Mouse (Mus musculus) thymus, postnatal 4 days (tissue): ENCODE data around the gene Eps15l1.

Experiments
- DNase-seq: peaks from one replicate; pipeline ENCODE4 v3.0.0; 2021

The Eps15l1 gene

DNA sequence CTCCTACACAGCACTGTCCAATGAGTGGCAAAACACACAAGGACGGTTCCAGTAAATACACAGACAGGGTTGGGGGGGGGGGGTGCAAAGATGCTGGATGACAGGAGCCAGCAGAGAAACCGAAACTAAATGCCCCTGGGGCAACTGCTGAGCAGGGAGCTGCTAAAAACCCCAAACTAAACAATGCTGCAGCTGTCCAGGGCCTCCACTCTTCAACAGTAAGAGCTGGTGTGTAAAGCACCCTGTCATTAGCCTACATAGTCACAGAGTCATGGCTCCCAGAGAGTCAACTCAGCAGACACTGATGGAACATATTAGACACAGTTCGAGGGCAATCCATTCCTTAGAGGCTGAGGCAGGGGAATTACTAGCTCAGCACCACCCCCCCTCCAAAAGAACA, 11.8 kb downstream of the Eps15l1 start:
- DNase-seq: no peak

DNA sequence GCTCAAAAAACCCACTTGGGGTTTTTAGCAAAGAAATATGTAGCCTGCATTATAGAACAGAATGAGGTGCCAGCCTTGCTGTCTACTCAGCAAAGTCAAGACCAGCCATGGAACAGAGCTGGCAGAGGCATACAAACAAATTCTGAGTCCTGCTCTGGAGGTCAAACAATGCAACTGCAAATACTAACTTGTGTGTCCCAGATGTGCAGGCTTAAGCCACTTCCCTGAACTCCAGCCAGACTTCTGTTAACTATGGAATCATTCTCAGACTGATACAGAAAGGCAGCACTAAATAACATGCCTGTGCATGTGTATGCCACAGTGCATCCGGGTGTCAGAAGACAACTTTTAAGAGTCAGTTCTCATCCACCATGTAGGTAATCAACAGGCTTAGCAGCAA, 13.4 kb downstream of the Eps15l1 start:
- no peak for DNase-seq

DNA sequence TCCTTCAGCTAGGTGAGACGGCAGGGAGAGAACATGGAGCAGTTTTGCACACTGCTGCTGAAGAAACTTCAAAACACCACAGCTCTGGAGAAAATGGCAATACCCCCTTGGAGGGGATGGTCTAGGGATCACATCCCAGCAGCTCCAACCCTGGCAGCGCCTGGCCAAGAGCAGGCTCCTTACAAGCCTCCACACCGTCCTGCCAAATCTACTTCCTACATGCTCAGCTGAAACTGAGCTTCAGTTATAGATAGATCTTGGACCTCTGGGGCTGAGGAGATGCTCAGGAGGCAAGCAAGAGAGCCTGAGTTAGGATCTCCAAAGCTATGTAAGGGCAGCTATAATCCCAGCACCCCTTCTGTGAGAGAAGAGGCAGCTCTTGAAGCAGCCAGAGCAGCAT, 18.3 kb downstream of the Eps15l1 start:
- DNase-seq: no peak

DNA sequence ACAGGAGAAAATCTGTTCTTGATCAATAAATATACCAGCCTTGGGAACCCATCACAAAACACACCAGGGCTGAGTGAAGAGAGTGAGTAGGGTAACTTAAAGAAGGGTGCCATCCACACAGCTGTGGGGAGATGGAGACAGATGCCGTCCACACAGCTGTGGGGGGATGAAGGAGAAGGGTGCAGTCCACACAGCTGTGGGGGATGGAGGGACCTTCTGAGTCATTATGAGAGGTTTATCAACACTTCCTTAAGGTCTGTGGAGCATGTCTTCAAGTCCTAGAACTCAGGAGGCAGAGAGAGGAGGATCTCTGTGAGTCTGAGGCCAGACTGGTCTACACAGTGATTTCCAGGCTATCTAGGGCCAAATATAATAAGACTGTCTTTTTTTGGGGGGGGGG, 19.9 kb downstream of the Eps15l1 start:
- no peak for DNase-seq

DNA sequence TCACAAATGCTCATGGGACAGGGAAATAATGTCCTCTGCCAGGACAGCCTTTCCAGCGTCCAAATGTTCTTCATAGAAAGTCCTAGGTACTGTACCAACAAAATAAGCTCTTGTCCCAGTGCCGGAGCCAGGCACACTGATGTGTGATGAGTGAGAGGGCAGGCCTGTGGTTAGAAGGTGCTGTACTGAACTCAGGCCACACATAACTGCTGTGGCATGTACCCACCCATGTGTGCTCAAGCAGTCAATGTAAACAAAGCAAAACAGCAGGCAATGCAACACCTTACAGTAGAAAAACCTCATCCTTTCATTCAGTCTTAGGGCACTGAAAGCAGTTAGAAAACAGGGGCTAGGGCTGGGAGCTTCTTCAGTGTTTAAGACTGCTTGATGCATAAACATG, 35.5 kb downstream of the Eps15l1 start:
- DNase-seq: no peak

DNA sequence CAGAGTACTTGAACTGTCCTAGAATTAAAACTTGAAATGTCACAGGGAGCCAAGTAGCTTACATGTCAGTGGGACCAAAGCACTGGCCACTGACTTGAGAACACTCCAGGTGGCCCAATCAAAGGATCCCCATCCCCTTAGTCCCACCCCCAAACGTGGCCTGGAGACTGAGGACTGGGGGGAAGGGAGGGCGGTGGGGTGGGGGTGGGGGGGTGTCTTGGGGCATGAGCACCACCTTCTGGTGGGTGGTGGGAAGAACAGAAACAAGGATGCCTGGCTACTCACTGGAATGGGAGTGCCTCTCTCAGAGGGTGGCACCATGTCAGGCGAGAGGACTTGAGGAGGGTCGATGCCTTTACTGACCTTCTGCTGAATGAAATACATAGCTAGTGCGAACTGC, 38.9 kb downstream of the Eps15l1 start:
- DNase-seq: peak; percentile 49

DNA sequence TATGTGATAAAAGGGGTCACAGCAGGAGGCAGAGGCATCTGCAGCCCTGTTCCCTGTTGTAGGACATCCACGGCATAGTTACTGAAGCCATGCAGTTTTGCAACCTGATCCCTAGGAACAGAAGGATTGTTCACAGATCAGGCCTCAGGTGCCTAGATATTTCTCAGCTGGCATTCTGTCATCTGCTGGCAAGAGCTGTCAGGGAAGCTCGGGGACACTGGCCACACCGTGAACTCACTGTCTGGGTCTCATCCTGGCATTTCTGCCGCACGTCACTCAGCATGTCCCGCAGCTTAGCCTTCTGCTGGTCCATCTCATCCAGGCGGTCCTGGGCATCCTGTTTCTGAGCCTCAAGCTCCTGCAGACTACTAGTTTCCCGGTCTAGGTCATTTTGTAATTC, 40.6 kb downstream of the Eps15l1 start:
- no peak for DNase-seq

DNA sequence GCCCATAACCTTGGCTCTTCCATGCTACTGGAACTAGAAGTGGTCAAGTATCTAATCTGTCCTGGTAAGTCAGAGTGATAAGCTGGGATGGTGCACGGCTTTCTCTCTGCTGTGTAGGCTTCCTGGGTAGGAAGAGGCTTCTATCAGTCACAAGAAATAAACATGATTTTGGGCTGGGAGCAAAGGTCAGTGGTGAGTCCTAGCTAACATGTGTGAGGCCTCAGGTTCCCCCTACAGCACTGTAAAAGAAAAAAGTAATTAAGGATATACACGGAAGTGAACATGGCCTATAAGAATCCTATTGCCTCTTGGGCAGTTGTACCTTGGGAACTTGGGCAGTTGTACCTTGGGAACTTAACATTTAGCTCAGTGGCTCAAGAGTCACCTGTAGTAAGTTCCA, 44.4 kb downstream of the Eps15l1 start:
- no peak for DNase-seq

DNA sequence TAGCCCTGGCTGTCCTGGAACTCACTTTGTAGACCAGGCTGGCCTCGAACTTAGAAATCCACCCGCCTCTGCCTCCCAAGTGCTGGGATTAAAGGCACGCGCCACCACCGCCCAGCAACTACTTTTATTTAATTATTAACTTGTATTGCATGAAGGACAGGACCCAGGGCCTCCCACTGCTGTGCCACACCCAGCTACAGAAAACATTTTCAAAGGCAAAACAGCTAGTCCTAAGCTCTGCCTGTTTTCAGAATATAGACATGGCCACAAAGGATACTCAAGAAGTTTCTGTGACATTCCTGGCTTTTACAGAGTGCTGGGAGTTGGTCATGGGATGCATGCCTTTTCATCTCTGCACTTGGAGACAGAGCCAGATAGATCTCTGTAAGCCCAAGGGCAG, 45.0 kb downstream of the Eps15l1 start:
- no peak for DNase-seq

DNA sequence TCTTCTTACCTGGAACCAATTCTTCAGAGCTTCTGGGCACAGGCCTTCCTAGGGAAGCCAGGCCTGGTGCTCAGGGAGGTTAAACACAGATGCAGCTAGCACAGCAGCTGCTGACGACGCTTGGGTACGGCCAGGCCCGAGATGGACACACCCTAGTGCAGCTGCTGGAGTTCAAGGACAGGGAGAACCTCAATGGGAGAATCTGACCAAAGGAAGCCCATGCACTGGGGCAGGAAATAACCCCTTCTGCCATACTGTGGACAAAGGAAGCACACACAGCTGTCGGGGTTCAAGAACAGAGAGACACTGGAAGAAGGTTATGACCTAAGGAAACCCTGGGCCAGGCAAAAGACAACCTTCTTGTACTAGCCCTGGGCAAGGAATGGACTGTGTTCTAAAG, 46.1 kb downstream of the Eps15l1 start:
- no peak for DNase-seq

DNA sequence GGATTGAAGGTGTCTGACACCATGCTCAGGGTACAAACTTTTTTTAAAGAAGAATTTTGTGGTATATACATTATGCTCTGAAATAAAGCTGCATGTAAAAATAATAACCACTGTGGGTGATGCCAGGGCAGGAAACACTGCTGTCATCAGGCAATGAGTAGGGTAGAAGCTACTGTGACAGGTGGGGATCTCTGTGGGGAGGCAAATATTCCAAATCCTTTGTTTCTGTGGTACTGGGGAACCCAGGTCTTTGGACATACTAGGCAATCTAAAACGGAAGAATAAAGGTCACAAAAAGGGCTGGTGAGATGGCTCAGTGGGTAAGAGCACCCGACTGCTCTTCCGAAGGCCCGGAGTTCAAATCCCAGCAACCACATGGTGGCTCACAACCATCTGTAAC, 48.9 kb downstream of the Eps15l1 start:
- DNase-seq: no peak

DNA sequence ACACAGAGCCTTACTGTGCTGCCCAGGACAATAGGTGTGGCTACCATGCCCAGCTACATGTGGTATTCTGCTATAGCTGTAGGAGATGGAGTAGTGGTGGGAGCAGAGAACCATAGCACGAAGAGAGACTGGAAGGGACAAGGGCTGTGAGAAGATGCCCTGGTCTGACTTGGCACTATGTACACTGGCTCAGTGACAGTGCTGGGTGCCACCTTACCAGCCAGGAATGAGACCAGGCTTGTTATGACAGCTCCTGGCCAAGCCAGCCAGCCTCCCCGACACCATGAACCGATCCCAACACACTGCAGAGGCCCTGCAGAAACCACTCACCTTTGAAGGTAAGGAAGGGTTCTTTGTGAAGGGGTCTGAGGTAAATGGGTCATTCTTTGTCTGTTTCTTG, 49.9 kb downstream of the Eps15l1 start:
- no peak for DNase-seq

DNA sequence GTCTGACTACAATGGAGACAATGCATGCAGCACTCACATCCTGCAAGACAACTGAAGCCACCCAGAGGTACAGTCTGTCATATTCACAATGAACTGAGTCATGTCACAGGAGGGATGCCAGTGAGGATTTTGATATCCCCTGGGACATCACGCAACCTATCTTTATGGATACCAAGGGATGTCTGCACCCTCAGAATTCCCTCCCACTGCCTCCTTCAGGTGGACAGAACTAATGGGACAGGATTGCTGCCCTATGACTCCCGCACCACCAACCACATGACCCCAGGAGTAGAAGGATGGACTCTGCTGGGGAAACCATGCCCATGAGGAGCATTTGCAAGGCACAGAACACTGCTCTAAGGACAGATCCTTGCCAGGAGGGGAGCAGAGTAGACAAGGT, 54.8 kb downstream of the Eps15l1 start:
- no peak for DNase-seq

DNA sequence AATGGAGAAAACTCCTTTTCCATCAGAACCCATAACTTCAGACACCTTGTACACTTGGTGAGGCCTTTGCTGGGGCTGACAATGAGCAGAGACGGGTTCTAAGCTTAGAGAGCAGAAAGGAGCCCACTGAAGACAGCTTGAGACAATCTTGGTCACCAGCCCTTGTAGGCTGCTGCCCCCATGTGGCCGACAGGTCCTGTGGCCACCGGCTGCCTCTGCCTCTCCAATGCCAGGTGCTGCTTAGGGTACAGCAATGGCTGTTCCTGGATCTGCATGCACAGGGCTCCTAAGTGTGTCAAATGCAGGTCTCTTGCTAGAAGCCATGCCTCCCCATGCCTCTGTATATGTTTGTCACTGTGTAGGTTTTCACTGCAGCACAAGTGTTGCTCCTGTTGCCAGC, 55.4 kb downstream of the Eps15l1 start:
- peak; percentile 95 for DNase-seq

DNA sequence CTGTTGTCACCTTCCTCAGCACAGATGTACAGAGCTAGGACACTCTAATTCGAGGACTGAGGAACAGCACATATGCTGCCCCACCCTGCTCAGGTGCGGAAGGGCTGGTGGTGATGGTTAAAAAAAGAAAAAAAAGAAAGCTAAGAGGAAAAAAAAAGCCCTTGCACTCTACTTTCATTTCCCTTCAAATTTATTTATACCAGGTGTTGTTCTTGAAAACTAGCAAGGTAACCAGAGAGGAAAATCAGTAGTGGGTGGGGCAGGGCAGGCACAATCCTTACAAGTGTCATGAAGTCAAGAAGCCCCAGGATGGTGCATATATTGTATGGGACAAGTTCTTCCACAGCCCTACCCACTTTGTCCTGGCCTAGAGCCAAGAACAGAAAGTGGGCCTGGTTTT, 56.2 kb downstream of the Eps15l1 start:
- peak; percentile 19 for DNase-seq

DNA sequence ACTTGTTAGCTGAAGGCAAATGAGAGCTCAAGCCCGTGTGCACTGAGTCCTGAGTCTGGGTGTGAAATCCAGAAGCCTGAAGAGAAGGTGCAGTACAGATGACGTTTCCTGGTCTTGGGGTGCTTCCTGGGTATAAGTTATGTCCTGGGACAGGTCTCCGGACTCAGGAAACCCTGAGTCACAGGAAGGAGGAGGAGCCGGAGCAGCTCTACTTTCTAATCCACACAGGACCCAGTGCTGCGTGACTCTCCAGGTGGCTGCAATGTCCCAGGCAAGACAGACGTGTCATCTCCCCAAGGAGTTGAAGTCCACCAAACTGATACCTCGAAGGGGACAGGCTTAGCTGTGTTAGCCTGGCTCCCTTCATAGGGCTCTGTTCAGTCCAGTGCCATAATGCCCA, 57.8 kb downstream of the Eps15l1 start:
- DNase-seq: no peak

DNA sequence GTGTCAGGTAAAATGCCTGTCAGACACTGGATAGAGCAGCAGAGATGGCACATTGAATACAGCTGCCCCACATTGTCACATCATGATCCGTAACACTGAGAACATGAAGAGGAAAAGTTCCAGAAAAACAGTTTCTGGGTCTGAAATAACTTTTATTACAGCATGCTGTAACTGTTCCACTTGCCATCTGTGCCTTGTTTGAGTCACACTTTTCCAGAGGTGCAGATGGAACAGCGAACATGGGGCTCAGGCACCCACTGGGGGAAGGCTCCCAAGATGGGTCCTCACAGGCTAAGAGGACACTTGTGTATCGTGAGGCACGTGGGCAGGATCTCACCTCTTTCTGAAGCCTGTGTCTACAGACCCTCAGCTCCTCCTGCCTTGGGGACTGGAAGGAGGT, 58.5 kb downstream of the Eps15l1 start:
- no peak for DNase-seq

DNA sequence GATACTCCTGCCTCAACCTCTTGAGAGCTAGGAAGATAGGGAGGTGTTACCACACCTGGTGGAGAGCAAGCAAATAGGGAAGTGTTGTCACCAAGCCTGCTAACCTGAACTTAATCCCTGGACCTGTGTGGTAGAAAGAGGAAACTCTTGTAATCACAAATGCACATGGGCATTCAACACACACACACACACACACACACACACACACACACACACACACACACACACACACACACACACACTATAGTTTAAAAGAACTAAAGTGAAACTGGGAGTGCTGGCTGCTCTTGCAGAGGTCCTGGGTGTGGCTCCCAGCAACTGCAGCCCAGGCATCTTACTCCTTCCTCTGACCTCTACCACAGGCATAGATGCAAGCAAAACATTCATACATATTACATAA, 61.1 kb downstream of the Eps15l1 start:
- no peak for DNase-seq

DNA sequence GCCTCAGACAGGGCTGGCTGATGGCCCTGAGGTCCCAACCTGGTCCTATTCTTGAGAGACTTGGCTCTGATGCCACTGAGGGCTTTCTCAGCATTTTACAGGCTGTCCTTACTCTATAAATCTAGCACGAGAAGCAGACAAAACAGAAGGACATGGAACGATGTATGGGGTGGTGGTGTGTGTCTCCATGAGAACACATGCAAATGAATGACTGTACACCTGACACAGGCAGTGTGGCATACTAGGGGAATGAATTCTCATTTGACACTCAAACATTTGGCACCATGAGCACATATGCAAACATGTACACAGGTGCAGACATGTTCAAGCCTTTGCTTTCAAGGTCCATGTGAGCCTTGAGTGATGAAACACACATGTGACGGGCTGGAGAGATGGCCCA, 64.7 kb downstream of the Eps15l1 start:
- DNase-seq: no peak

DNA sequence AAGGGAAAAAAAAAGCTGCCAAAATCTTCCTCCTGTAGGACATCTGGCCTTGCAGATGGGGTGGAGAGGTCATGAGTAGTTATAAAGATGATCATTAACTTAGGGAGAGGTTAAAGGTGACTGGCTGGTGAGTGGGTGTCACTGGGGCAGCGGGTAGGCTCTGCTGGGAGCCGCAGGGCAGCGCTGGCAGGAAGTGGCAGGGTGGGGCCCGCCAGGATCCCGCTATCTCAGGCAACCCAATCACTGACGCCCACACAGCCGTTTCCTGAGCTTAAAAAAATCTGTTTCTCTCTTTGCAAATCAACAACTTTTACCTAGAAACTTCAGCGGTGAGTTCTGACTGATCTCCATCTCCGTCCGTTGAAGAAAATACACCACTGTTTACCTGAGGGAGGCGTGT, 67.0 kb downstream of the Eps15l1 start:
- DNase-seq: peak; percentile 80

DNA sequence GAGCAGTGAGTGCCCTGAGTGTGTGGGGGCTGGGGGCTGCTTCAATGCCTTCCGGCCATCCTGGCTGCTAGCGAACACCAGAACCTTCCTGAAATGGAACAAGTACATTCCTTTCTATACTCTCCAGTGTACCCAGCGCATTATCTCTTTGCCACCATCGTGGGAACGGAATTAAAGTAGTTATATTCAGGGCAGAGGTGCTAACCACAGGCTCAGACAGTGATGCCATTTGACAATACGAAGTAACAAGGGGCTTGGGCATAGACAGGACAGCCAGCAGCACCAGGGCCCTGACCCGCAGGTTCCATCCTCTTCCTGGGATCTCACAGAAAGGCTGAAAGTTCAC, 67.6 kb downstream of the Eps15l1 start:
- peak; percentile 40 for DNase-seq

DNA sequence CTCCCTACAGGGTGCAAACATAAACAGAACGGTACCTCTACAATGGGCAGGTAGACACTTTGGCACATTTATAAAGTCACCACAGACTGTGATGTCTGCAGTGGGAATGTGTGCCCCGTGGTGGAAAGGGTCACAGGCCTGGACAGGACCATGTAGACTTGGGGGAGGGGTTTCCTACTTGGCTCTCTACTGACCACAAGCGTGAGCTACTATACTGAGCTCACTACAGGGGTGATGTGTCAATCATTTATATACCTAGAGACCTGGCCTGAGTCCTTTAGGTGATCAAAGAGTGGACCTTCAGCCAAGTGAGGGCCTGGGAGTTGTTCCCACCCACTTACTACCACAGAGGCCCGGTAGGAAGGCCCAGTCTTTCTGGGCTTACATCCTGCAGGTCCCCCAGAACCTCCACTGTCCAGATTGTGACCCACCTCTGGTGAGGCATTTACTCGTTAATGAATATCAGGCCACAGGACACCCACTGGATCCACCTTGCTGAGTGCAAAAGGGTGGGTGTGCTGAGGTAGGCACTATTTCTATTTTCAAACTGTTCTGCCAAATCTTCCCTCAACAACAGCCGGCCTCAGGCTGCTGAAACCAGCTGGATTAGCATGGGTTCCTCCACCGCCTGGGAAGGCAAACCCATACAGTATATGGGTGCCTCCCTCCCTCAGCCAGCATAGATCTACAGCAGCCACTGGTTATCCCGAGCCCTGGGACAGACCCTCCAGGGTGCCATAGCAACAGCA, 68.1 kb downstream of the Eps15l1 start:
- DNase-seq: no peak

DNA sequence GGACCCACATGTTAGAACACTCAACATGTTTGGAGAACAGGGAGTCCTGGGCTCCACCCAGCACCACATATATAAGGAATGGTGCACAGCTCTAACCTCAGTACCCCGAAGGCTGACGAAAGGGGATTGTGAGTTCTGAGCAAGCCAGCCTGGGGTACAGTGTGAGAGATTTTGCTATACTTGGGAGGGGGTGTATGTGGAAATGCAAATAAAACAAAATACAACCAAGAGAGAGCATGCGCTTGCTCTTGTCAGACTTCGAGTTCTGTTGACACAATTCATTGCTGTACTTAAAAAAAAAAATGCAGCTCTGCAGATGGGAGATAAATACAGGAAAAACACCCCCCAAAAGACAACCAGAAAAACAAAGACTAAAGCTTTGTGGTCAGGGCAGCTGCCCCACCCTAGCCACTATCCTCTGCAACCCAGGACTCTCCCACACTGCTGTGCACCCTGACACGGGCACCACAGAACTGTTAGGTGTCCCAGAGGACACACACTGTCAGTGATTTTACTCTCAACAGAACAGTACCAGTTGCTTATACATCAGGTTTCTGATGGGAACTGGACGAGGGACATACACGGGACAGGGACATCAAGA, 69.8 kb downstream of the Eps15l1 start:
- no peak for DNase-seq

DNA sequence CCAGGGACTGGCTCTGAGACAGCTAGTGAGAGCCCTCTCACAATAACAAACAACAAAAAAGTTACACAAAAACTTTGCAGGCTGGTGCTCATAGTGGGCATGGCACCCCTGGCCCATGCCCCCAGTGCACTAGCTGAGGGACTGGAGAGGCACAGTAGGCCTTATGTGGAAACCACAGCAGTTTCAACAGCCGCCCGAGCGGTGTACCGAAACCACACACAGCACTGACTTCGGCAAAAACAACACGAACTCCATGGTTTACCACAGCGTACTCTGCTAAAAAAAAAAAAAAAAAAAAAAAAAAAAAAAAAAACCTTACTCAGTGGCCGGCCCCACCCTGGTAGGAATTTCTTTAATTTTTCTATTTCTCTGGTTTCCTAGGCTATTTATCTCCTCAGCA, 70.5 kb downstream of the Eps15l1 start:
- DNase-seq: peak; percentile 71

DNA sequence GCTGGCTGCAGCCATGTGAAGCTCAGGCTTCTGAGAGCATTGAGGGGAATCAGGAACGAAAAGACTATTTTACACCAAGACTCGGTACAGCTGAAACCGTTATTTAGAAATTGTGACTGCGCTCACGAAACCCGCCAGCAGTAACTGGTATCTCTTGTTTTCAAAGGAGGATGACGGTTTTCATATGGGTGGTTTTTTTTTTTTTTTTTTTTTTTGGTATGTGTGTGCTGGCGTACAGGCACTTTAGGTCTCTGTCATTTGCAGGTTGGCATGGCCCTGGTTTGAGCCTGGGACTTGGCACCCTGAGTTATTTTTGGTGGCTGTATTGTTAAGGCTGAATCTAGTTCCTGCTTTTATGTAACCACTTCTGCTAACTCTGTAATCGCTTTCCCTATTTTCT, 71.4 kb downstream of the Eps15l1 start:
- peak; percentile 34 for DNase-seq
